Mouse (Mus musculus) c-Kit-positive CD71-positive TER-119-negative erythroid progenitor cells, embryonic 14.5 days (primary cell): ENCODE results near the gene Lamtor2.
A peak's percentile ranks its signal among the peaks of the same experiment; 100 is the strongest.
"Not testable (repeated sequence)": the region's sequence is repeated elsewhere in the genome, so short reads cannot be mapped to it uniquely, and the experiment has no call there.

Source experiments
- DNase-seq: peaks from one replicate; pipeline ENCODE4 v3.0.0-alpha.2; 2013; ENCODE audit warnings: low read depth

Gene Lamtor2

DNA sequence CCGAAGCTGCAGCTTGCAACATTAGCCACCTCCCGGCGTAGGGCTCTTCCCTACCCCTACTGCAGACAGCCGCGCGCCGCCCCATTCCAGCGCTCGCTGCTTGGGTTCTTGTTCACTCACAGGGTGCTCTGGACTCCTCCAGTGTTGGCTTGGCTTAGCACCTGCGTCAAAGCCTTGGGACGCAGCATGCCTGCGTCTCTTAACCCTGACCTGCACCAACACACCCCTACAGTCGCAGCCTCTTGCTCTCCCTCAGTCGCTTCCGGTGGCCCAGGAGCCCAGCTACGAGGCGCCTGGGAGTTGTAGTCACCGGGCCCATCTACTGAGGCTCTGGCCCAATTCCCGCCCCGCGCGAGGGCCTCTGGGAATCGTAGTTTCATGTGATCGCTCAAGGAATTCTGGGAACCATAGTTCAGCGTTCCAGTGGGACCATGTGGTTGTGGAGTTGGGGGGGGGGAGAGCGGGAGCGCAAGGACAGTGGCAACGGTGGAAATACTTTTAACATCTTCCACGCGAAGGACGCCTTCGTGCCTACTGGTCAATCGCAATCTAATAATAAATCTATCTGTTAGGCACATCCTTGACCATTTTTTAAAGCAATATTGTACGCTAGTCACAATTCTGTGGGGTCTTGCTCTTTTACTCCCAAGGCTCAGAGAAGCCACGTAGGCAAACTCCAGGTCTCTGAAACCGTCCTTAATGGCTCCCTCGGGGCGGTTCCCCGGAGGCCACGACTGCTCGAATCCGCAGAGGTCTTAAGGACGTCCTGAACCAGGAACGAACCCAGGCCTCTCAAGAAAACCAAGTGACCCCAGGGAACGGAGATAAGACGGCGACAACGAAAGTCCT is at the start of gene Lamtor2:
Gene Lamtor2 (minus strand): TSS at position 399 of the 849 bp plus-strand sequence.
- DNase-seq = peak; percentile 97

- DNase-seq = no peak
These were observed 49.6 kb upstream of the Lamtor2 start for GRCm38 (mm10) chr3:88602466-88602865.

- not testable (repeated sequence) for DNase-seq
These were observed 43.7 kb upstream of the Lamtor2 start for GRCm38 (mm10) chr3:88596547-88596946.

DNA sequence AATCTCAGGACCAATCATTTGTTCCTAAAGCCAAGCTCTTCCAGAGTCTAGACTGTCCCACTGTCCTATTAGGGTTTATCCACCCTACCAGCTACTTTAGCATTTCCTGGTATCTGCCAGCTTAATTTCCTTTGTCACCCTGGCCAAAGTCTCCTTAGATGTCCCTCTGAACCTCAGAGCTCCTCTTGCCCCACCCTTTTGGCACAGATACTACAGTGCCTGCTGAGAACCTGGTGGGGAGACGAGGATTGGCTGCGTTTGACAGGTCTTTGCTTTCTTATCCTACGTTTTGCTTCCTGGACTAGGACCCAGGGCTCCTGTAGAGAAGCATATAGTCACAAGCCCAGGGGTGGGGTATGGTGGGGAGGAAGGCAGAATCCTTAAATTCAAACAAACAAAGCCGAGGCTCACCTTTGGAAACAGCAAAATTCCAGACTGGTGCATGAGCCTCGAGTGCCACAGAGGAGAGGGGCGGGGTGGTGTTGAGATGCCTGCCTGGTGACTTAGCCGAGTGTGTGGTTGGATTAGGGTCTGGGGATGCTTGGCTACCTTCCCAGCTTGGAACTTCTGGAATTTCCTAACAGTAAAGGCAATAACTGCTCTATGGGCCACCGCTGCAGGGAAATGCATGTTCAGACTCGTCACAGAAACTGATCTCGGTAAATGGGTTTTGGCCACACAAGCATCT is 41.2 kb upstream of the Lamtor2 start:
- no peak for DNase-seq

DNA sequence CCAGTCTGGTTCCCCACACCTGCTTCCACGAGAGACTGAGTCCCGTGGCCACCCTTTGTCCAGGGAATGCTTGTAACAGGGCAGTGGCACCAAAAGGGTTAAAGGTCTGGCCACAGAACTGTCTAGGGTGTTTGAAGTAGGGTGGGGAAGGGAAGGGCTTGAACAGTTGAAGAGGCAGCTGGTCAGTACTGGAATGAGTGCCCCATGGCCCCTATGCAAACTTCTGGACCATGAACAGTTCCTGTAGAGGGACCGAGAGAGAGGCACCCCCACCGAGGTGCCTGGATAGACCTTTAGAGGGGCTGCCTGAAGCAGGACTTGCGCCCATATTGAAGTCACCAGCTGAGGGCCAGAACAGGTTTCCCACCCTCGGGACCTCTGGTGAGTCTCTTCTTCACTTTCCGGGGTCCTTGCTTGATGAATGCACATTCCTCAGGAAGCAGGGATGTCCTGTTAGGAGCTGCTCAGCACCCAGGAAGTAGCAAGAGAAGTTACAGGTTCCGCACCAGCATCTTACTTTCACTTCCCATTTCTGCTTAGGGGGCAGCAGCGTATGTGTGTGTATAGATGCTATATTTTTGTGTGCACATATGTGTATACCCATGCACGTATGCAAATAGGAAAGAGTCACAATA is 40.2 kb upstream of the Lamtor2 start:
- DNase-seq = no peak

DNA sequence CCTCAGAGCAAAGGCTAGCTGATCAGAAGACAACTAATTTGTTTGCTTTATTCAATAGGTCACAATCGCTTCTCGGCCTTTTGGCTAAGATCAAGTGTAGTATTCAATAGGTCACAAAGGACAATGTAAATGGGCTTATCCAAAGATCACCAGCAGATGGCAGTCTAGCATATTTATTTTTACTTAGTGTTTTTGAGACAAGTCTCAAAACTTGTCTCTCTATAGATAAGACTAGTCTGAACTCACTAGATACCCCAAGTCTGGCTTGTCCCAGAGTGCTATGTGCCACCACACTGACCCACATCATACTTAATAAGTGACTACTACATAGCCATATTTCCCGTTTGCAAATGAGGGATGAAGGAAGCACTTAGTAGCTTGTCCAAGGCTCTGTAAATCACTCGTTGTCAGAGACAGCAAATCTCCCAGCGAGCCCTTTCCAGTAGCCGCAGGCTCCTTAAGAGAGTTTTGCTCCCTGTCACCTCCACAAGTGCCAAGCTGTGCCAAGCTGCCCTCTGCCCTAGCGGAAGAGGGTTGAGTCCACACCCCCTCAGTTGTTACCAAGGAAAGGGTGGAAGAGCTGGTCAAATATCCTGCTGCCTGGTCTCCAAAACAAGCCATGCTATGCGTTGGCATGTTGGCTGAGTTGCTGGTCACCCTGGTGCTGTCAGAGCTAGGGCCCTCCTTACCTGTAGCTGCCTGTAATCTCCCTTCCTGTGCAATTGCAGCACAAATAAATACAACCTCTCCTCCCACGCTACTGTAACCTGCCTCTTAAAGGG is 39.3 kb upstream of the Lamtor2 start:
- DNase-seq = peak; percentile 85

DNA sequence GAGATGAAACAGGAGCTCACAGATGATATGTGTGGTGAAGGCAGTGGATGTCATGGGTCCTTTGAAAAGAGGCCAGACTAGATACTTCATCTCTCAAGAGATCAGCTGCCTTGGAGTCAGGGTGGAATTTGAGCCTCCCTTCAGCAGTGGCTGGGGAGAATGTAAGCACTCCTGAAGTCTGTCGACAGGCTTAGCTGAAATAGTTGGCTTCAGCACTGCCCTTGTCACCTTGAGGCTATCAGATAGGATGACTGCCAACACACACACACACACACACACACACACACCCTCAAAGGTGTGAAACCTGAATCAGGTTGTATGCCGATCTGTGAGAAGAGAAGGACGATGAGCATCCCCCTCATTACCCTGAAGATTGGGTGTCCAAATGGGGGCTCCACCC is 38.2 kb upstream of the Lamtor2 start:
- no peak for DNase-seq

DNA sequence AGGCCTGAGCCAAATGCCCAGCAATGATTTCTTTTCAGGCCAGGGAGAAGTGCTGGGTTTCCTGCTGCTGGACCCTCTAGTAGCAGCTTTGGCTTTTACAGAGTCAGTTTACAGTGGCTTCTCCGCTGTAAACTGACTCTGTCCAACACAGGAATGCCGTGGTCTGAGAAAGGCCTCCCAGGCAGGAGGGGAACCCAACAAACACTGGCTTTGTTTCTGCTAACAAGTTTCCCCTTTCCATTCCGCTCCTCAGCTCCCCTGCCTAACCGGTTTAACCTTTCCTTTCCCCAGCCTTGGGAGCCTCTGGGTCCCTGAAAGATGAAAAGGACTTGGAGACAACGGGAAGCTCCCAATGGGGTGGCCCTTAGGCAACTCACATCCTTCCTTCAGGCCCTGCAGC is 37.4 kb upstream of the Lamtor2 start:
- no peak for DNase-seq

DNA sequence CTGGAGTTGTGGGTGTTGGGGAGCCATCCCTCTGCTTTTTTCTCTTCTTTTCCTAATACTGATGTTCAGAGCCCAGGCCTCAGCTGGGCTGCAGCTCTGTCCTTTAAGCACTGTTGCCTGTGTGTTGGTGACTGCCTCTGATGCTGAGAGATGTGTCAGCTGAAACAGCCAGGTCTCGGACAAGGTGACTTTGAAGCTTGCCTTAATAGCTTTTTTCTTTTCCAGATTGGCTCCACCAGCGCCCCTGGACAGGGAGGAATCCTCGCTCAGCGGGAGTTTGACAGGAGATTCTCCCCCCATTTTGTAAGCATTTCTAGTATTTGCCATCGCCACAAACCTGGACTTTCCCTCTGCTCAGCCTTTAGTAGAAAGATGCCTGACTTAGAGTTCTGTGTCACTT is 33.8 kb upstream of the Lamtor2 start:
- DNase-seq = no peak

DNA sequence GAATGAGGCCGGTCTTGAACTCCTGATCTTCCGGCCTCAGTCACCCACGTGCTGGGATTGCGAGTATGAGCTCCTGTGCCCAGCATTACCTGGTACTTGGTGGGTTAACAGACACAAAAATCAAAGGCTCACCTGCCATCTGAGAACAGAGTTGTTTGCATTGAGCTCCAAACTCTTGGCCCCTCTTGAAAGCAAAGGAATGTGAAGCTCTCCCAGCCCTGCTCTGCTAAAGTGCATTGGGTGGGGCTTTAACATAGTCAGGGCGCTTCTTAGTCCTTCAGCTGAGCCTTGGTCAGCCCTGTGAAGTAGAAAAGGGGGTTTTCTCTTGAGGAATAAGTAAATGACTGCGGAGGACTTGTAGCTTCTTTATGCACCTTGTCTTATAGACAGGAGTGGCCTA is 32.9 kb upstream of the Lamtor2 start:
- no peak for DNase-seq

DNA sequence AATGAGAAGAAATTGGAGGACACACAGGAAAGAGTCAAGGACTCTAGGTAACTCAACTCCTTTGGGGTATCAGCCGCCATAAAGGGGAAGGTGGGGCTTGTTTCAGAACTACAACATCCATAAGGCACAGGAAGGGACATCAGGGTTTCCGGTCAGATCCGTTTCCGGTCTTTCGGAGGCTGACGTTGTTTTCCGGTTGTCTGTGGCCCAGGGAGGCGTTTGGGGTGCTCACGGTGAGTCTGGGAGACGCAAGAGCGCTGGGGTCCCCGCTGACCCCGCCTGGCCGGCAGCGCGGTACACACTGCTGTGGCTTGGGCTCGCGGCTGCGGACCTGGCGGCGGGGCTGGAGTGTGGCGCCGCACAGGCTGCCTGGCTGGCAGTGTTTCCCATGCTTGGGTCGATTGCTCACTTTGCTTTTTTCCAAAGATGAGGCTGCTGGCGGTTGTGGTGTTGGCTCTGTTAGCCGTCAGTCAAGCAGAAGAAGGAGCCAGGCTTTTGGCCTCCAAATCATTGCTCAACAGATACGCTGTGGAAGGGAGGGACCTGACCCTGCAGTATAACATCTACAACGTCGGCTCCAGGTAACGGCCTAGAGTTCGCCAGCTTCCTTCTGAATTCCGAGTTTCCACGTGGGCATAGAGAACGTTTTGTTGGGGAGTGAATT is 26.7 kb upstream of the Lamtor2 start:
- DNase-seq = peak; percentile 83

DNA sequence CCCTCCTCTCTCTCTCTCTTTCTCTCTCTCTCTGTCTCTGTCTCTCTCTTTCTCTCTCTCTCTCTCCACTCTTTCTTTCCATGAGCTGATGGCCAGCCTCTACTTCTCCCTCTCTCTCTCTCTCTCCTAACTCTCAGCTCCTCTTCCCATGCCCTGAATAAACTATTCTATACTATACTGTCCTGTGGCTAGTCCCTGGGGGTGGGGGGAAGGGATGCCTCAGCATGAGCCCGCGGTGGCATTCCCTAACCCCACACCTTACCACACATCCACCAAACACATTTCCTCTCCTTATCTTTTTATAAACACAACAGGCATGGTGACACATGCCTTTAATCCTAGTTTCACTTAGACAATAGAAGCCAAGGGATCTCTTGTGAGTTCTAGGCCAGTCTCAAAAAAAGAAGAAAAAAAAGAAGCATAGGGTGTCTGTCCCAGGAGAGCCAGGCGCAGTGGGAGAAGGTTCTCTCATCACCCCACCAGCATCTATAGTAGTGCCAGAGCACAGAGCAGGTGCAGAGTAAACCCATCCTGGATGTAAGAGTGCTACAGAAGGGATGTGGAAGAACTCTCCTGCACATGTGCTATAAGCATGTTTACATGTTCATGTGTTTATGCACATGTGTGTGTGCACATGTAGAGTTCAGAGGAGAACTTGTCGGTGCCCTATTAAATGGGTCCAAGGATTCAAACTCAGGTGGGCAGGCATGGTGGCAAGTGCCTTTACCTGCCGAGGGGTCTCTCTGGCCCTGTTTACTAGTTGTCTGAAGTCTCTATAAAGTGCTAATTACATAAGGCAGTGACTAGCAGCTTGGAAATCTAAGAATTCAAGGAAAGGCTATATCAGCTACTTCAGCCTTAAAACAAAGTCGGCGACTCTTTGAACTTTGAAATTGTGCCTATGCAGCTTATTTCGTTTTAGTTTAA is 25.9 kb upstream of the Lamtor2 start:
- no peak for DNase-seq

DNA sequence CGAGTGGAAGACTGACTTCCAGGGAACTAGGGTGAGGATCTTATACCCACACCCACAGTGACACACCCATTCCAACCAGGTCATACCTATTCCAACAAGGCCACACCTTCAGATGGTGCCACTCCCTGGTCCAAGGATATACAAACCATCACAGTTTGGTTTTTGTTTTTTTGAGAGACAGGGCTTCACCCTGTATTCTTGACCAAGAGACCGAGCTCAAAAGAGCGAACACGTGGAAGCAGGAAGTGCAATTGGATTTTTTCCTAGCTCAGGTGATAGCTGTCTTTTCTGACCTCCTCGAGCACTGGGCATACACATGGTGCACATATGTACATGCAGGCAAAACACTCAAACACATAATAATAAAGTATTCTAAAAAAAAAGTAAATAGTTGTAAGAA is 25.0 kb upstream of the Lamtor2 start:
- not testable (repeated sequence) for DNase-seq

- DNase-seq = no peak
These were observed 22.7 kb upstream of the Lamtor2 start, which contains the start of gene Ssr2 for GRCm38 (mm10) chr3:88575540-88575939. Gene Ssr2 (plus strand): TSS chr3:88575876.

GRCm38 (mm10) chr3:88573810-88574209 is 20.9 kb upstream of the Lamtor2 start:
- DNase-seq = no peak

DNA sequence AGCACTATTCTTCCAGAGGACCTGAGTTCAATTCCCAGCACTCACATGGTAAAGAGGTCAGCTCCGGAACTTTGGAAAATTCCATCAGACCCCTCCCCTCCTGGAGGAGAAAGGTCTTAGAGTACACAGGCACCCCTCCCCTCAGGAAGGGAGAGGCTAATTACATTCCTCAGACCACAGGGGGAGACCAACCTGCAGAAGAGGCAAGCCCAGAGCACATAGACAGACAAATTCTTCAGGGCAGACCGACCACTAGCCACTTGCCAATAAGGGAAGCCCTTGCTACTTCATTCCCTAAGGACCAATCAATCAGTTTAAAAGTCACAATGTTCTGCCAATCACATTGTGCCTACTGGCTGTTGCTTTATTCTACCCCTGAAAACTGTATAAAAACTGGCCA is 20.0 kb upstream of the Lamtor2 start:
- no peak for DNase-seq

DNA sequence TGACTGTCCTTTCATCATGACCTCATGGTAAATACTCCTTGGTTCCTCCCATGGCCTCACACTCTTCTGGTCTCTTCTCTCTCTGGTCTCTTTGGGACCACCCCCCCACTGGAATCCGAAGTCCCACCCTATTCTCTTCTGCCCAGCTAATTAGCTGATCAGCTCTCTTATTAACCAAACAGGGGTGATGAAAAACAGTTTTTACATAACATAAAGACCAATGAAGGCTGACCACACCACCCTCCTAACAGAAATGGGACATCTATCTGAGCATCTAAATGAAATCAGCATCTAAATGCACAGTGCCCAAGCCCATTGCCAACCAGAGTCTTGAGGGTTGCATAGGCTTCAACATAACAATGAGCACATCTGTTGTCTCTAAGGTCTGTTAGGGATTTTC is 19.0 kb upstream of the Lamtor2 start:
- no peak for DNase-seq

GRCm38 (mm10) chr3:88570341-88570740 is 17.5 kb upstream of the Lamtor2 start:
- DNase-seq = no peak

GRCm38 (mm10) chr3:88569694-88570093 is 16.8 kb upstream of the Lamtor2 start:
- DNase-seq = no peak

- DNase-seq = no peak
These were observed 16.2 kb upstream of the Lamtor2 start for GRCm38 (mm10) chr3:88569093-88569492.
